Mouse (Mus musculus) c-Kit-positive CD71-negative TER-119-negative erythroid progenitor cells, embryonic 14.5 days (primary cell): Measurements from ENCODE around the gene Zfp938.
A peak's percentile ranks its signal among the peaks of the same experiment; 100 is the strongest.

Experiments
- DNase-seq: peaks from one replicate; pipeline ENCODE4 v3.0.0-alpha.2; 2013; ENCODE audit warnings: low read depth

The Zfp938 gene

GRCm38 (mm10) chr10:82240742-82241400 is at the start of gene Zfp938:
Gene Zfp938 (minus strand): TSS chr10:82241280.
- peak; percentile 53 for DNase-seq

DNA sequence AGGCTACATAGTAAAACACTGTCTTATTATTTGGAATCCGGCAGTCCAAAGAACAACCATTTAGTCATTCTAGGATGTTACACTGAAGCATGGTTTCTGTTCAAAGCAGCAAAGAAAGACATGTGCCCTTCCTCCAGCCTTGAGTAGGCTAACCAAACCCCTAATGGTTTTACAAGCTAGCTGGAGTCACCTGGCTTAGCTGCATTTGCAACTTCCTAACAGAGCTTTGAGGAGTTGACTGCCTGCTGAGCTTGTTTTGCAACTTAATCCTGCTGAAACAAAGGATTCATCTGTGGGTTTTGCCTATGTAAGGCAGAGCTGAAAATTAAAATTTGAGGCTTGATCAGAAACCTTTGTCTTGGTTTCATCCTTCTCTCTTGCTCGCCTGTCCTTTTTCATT is 16.3 kb upstream of the Zfp938 start:
- no peak for DNase-seq

DNA sequence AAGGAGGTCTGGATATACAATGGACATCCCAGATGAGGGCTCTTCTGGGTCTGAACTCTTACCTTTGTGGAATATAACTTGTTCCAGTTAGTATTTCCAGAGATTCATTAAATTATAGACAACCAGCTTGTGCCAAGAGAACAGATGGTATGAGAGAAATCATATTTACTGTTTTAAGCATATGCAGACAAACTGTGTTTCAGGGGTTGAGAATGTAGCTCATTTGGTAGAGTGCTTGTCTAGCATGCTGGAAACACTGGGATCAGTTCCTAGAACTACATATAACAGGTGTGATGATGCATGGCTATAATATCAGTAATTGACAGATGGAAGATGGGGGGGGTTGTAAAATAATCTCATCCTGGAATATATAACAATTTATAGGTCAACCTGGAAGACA is 3.9 kb upstream of the Zfp938 start:
- no peak for DNase-seq

GRCm38 (mm10) chr10:82241401-82241788 is 315 bp upstream of the Zfp938 start:
- DNase-seq, result no peak

GRCm38 (mm10) chr10:82178257-82179064 is 62.6 kb downstream of the Zfp938 start:
- peak; percentile 76 for DNase-seq
